Mouse (Mus musculus) lung, embryonic 16.5 days (tissue): ENCODE measurements around the gene Kat6b. TPM values are rescaled to one million over a fixed set of nuclear protein-coding genes. Genes with fewer than 3 reads are reported as not detected.
A peak's percentile ranks its signal among the peaks of the same experiment; 100 is the strongest.

ENCODE experiments used
- ATAC-seq: fragments of 200-750 bp; cut with Nextera tagmentation; 2 replicates; pipeline ENCODE4 v1.8.0; 2017; ENCODE audit warnings: low read depth, mild to moderate bottlenecking, moderate library complexity
- H3K27ac ChIP-seq: fragments of 300-500 bp; sonication (generic); 2 replicates; pipeline ENCODE4 v1.5.1; 2014; ENCODE audit warnings: mild to moderate bottlenecking, control low read depth, low read length
- H3K27me3 ChIP-seq: fragments of 300-500 bp; sonication (generic); 2 replicates; pipeline ENCODE4 v1.6.1; 2014; ENCODE audit warnings: low read depth, low read length, mixed read lengths; ENCODE audit not compliant: control insufficient read depth, insufficient read depth
- H3K36me3 ChIP-seq: fragments of 300-500 bp; sonication (generic); 2 replicates; pipeline ENCODE4 v1.6.1; 2014; ENCODE audit warnings: low read length; ENCODE audit not compliant: control insufficient read depth, insufficient read depth
- H3K4me1 ChIP-seq: fragments of 300-500 bp; sonication (generic); replicated peaks from 2 replicates; pipeline ENCODE4 v1.6.1; 2014; ENCODE audit warnings: low read length, mixed read lengths; ENCODE audit not compliant: control insufficient read depth, insufficient read depth
- H3K4me2 ChIP-seq: fragments of 300-500 bp; sonication (generic); 2 replicates; pipeline ENCODE4 v1.6.1; 2014; ENCODE audit warnings: low read depth, low read length, control low read depth
- H3K4me3 ChIP-seq: fragments of 300-500 bp; sonication (generic); 2 replicates; pipeline ENCODE4 v1.5.1; 2014; ENCODE audit warnings: mild to moderate bottlenecking, low read length, control low read depth
- H3K9ac ChIP-seq: fragments of 300-500 bp; sonication (generic); 2 replicates; pipeline ENCODE4 v1.6.1; 2014; ENCODE audit warnings: low read length, control low read depth
- H3K9me3 ChIP-seq: fragments of 300-500 bp; sonication (generic); 2 replicates; pipeline ENCODE4 v1.6.1; 2016; ENCODE audit warnings: low read length; ENCODE audit not compliant: control insufficient read depth
- WGBS: fragments of 180-500 bp; shearing (Covaris S2); extraction: QIAGEN DNeasy Blood & Tissue Kit; methylation state at CpG from one replicate; pipeline ENCODE4 v1.1.7; 2014; 5-methylcytosine and 5-hydroxymethylcytosine counted together
- polyA plus RNA-seq: library from polyadenylated mRNA; unstranded; fragments of >200 nt; fragmentation: Nextera tagmentation; extraction: Ambion mirVana; gene quantifications from 2 replicates; pipeline ENCODE4 v1.2.1, GENCODE M21; 2015

The Kat6b gene
- polyA plus RNA-seq, 1 experiment from 2014 or later = 10.5 TPM

- WGBS = 85% methylated on average over 7 of the region's 7 CpGs
- no peak overlapping the region for H3K4me2 ChIP-seq
- no peak overlapping the region for H3K4me3 ChIP-seq
- ATAC-seq = no peak
- H3K27me3 ChIP-seq = no peaks in the 10 kb centered on the region
- H3K9ac ChIP-seq = no peak overlapping the region
- no peaks in the 10 kb centered on the region for H3K9me3 ChIP-seq
- peaks cover 8% of the 10 kb centered on the region; the same call in 1 of the 2 replicates for H3K4me1 ChIP-seq
- H3K27ac ChIP-seq = no peak overlapping the region
- H3K36me3 ChIP-seq = no peaks in the 10 kb centered on the region
Measured at GRCm38 (mm10) chr14:21568821-21569220, 87.6 kb downstream of the Kat6b start.

- no peaks in the 10 kb centered on the region for H3K27me3 ChIP-seq
- ATAC-seq = no peak
- no peak overlapping the region for H3K27ac ChIP-seq
- H3K4me1 ChIP-seq = peaks cover 7% of the 10 kb centered on the region; the same call in 1 of the 2 replicates
- no peaks in the 10 kb centered on the region for H3K9me3 ChIP-seq
- 65% methylated on average over 8 of the region's 8 CpGs for WGBS
- no peak overlapping the region for H3K4me3 ChIP-seq
- H3K36me3 ChIP-seq = no peaks in the 10 kb centered on the region
- no peak overlapping the region for H3K4me2 ChIP-seq
- H3K9ac ChIP-seq = no peak overlapping the region
Measured at GRCm38 (mm10) chr14:21574686-21575309, 93.6 kb downstream of the Kat6b start.

GRCm38 (mm10) chr14:21576867-21577266 is 95.6 kb downstream of the Kat6b start:
- 53% methylated on average over 8 of the region's 8 CpGs for WGBS
- Histone ChIP-seq H3K4me2 (no peak overlapping the region), H3K4me1 (peaks cover 17% of the 10 kb centered on the region; the same call in 1 of the 2 replicates), H3K36me3 (no peaks in the 10 kb centered on the region), H3K27ac (no peak overlapping the region), H3K9me3 (no peaks in the 10 kb centered on the region), H3K4me3 (no peak overlapping the region), H3K27me3 (no peaks in the 10 kb centered on the region), H3K9ac (no peak overlapping the region)
- ATAC-seq = peak; percentile 65

GRCm38 (mm10) chr14:21581198-21581597 is 100.0 kb downstream of the Kat6b start:
- Histone ChIP-seq H3K27ac (no peak overlapping the region), H3K36me3 (no peaks in the 10 kb centered on the region), H3K27me3 (no peaks in the 10 kb centered on the region), H3K4me1 (peaks cover 35% of the 10 kb centered on the region), H3K9ac (no peak overlapping the region), H3K4me3 (no peak overlapping the region), H3K9me3 (no peaks in the 10 kb centered on the region), H3K4me2 (no peak overlapping the region)
- 15% methylated on average over 4 of the region's 4 CpGs for WGBS
- ATAC-seq = peak; percentile 29; the same call in 1 of the 2 replicates

GRCm38 (mm10) chr14:21582301-21582700 is 101.1 kb downstream of the Kat6b start:
- no peak overlapping the region for H3K27ac ChIP-seq

GRCm38 (mm10) chr14:21583051-21583450 is 101.8 kb downstream of the Kat6b start:
- Histone ChIP-seq H3K4me2 (no peak overlapping the region), H3K9me3 (no peaks in the 10 kb centered on the region), H3K9ac (no peak overlapping the region), H3K27ac (no peak overlapping the region), H3K36me3 (no peaks in the 10 kb centered on the region), H3K27me3 (no peaks in the 10 kb centered on the region), H3K4me3 (no peak overlapping the region), H3K4me1 (peaks cover 41% of the 10 kb centered on the region)
- no peak for ATAC-seq
- 80% methylated on average over 6 of the region's 6 CpGs for whole genome bisulfite sequencing

More at GRCm38 (mm10) chr14:21582301-21582700, 101.1 kb downstream of the Kat6b start:
- no peak overlapping the region for H3K4me2 ChIP-seq
- H3K9me3 ChIP-seq = no peaks in the 10 kb centered on the region
- peaks cover 40% of the 10 kb centered on the region for H3K4me1 ChIP-seq
- no peaks in the 10 kb centered on the region for H3K27me3 ChIP-seq
- ATAC-seq = no peak
- H3K36me3 ChIP-seq = no peaks in the 10 kb centered on the region
- no peak overlapping the region for H3K9ac ChIP-seq
- 92% methylated on average over 3 of the region's 3 CpGs for WGBS
- H3K4me3 ChIP-seq = no peak overlapping the region

GRCm38 (mm10) chr14:21583868-21584267 is 102.6 kb downstream of the Kat6b start:
- Histone ChIP-seq H3K4me2 (no peak overlapping the region), H3K27ac (no peak overlapping the region), H3K9ac (no peak overlapping the region), H3K9me3 (no peaks in the 10 kb centered on the region), H3K27me3 (no peaks in the 10 kb centered on the region), H3K4me3 (no peak overlapping the region), H3K36me3 (no peaks in the 10 kb centered on the region), H3K4me1 (peaks cover 40% of the 10 kb centered on the region)
- no peak for ATAC-seq
- 68% methylated on average over 5 of the region's 5 CpGs for WGBS

- Histone ChIP-seq H3K4me3 (no peak overlapping the region), H3K4me2 (no peak overlapping the region)
- 22% methylated on average over 6 of the region's 6 CpGs for WGBS
Measured at GRCm38 (mm10) chr14:21584468-21585135, 103.4 kb downstream of the Kat6b start.

GRCm38 (mm10) chr14:21585491-21586251 is 104.4 kb downstream of the Kat6b start:
- Histone ChIP-seq H3K36me3 (no peaks in the 10 kb centered on the region), H3K9me3 (no peaks in the 10 kb centered on the region), H3K4me1 (peaks cover 40% of the 10 kb centered on the region), H3K27me3 (no peaks in the 10 kb centered on the region), H3K4me2 (no peak overlapping the region), H3K9ac (no peak overlapping the region), H3K4me3 (no peak overlapping the region), H3K27ac (no peak overlapping the region)
- 17% methylated on average over 8 of the region's 8 CpGs for WGBS
- ATAC-seq = peak; percentile 54; the same call in 1 of the 2 replicates

More at GRCm38 (mm10) chr14:21584468-21585135, 103.4 kb downstream of the Kat6b start:
- H3K9ac ChIP-seq = no peak overlapping the region
- H3K27me3 ChIP-seq = no peaks in the 10 kb centered on the region
- H3K4me1 ChIP-seq = peaks cover 40% of the 10 kb centered on the region
- no peak for ATAC-seq
- no peak overlapping the region for H3K27ac ChIP-seq
- no peaks in the 10 kb centered on the region for H3K9me3 ChIP-seq
- no peaks in the 10 kb centered on the region for H3K36me3 ChIP-seq
